Mouse (Mus musculus) thymus, adult 2 months (tissue): ENCODE data around the gene Cdkl5.

Source experiments
- CTCF ChIP-seq: fragments of 200-500 bp; IDR thresholded peaks from 2 replicates; pipeline ENCODE4 v1.5.1; 2012; ENCODE audit warnings: mild to moderate bottlenecking, control low read depth, low read length, moderate library complexity, borderline replicate concordance; ENCODE audit not compliant: control insufficient read depth, poor library complexity, insufficient read depth; ENCODE audit errors: extremely low read depth
- POLR2A ChIP-seq: fragments of 200-500 bp; IDR thresholded peaks from 2 replicates; pipeline ENCODE4 v1.6.1; 2012; ENCODE audit warnings: mild to moderate bottlenecking, low read length, control low read depth, moderate library complexity; ENCODE audit not compliant: control insufficient read depth, poor library complexity, insufficient read depth; ENCODE audit errors: extremely low read depth

DNA sequence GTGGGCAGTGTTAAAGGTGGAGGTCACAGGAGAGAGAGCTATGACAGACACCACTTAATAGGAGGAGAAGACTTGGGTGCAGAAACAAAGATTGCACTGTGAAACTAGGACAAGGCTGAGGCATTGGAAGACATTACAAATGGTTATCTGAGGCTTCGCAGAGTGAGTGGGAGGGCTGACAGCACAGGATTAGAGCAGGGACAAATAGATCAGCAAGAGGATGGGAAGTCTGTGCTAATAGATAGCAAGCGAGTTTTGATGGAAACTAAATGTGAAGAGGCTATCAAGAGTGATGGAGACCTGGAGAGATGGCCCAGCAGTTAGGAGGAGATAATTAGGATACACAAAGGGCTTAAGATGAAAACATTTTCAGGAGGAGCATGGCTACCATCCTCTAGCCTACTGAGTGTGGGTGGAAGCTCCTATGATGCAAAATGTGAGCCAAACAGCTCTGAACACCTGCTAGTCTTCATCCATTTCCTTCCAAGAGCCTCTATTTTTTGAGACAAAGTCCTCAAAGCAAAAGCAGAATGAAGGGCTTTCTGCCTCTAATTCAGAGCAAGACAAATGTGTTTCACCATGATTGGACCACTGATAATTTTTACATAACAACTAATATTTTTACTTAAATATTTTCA is 89.3 kb downstream of the Cdkl5 start:
- no peak for TF ChIP-seq CTCF
- no peak for TF ChIP-seq POLR2A
